In genomic region chr16:91875567-91876344, GRCm38 (mm10) we compare ENCODE assay signal across 10 mouse cellular contexts.
DNase-seq lines count a peak whose midpoint lies in the region; ATAC-seq lines count a peak whose summit lies in the region.
"Had no signal": no experiment of that assay in that cellular context is flagged by ENCODE, and none has a peak within 500 bp of the region (broad histone marks: within the 10 kb centered on the region; RNA-seq: fewer than 3 reads in every experiment).

No protein-coding gene starts in this region.

- H3K36me3 ChIP-seq in forebrain, embryonic 13.5 days (ENCODE audit: poor library complexity, severe bottlenecking), result peaks cover 33% of the 10 kb centered on the region
- peaks cover 33% of the 10 kb centered on the region for H3K36me3 ChIP-seq in forebrain, embryonic 12.5 days (replicated peaks)
- peaks cover 18% of the 10 kb centered on the region for H3K36me3 ChIP-seq in limb, embryonic 12.5 days

- peak overlapping the region; percentile 49 for H3K27ac ChIP-seq in forebrain, embryonic 13.5 days
- no peak overlapping the region for H3K27ac ChIP-seq in forebrain, embryonic 12.5 days
- peak overlapping the region; percentile 75 for H3K27ac ChIP-seq in limb, embryonic 12.5 days

- H3K9me3 ChIP-seq in forebrain, embryonic 13.5 days (replicated peaks), result no peaks in the 10 kb centered on the region
- no peaks in the 10 kb centered on the region; the same call in 1 of the 2 replicates for H3K9me3 ChIP-seq in forebrain, embryonic 12.5 days
- H3K9me3 ChIP-seq in limb, embryonic 12.5 days, result peaks cover 2% of the 10 kb centered on the region; the same call in 1 of the 2 replicates

- H3K27me3 ChIP-seq in forebrain, embryonic 13.5 days, result no peaks in the 10 kb centered on the region
- no peaks in the 10 kb centered on the region for H3K27me3 ChIP-seq in forebrain, embryonic 12.5 days
- no peaks in the 10 kb centered on the region for H3K27me3 ChIP-seq in limb, embryonic 12.5 days

- DNase-seq in NIH3T3 (ENCODE audit: low read depth), result peak; percentile 55
- peak; percentile 48 for DNase-seq in heart, postnatal 4 days
- DNase-seq in c-Kit-positive CD71-positive TER-119-positive erythroid progenitor cells, embryonic 14.5 days (ENCODE audit: low spot score), result no peak
- no peak for DNase-seq in ovary, adult 18-20 months (ENCODE audit: low spot score)
- DNase-seq in T-cell, adult 2 months (ENCODE audit: low spot score), result no peak
- DNase-seq: lung, postnatal 36 days had no signal

- WGBS in forebrain, embryonic 13.5 days, result 77% methylated on average over 4 of the region's 4 CpGs
- WGBS in forebrain, embryonic 12.5 days, result 76% methylated on average over 4 of the region's 4 CpGs
- 15% methylated on average over 4 of the region's 4 CpGs for WGBS in limb, embryonic 12.5 days

- no peak overlapping the region for H3K4me2 ChIP-seq in forebrain, embryonic 13.5 days
- H3K4me2 ChIP-seq in forebrain, embryonic 12.5 days, result no peak overlapping the region
- H3K4me2 ChIP-seq in limb, embryonic 12.5 days, result peak overlapping the region; percentile 21; the same call in 1 of the 2 replicates

- no peak overlapping the region for H3K9ac ChIP-seq in forebrain, embryonic 13.5 days
- H3K9ac ChIP-seq in forebrain, embryonic 12.5 days, result no peak overlapping the region
- 0 out of 2 replicates have a peak overlapping the region, but pooled peaks have one; percentile 12 for H3K9ac ChIP-seq in limb, embryonic 12.5 days (replicated peaks)

- H3K4me1 ChIP-seq in forebrain, embryonic 13.5 days, result no peaks in the 10 kb centered on the region
- H3K4me1 ChIP-seq in forebrain, embryonic 12.5 days, result no peaks in the 10 kb centered on the region
- peaks cover 28% of the 10 kb centered on the region for H3K4me1 ChIP-seq in limb, embryonic 12.5 days (replicated peaks)

- no peak overlapping the region for H3K4me3 ChIP-seq in forebrain, embryonic 13.5 days
- H3K4me3 ChIP-seq in forebrain, embryonic 12.5 days (replicated peaks), result no peak overlapping the region
- no peak overlapping the region for H3K4me3 ChIP-seq in limb, embryonic 12.5 days (replicated peaks)
- H3K4me3 ChIP-seq: erythroblast, embryonic 14.5 days had no signal

- ATAC-seq in forebrain, embryonic 13.5 days, result no peak
- ATAC-seq in forebrain, embryonic 12.5 days (ENCODE audit: low FRiP score), result no peak
- ATAC-seq in limb, embryonic 12.5 days (ENCODE audit: insufficient number of reproducible peaks, insufficient read depth, low FRiP score, low TSS enrichment, low read depth), result peak; percentile 77

Comparison
In these comparisons a context has a peak if more than half of its experiments do, and no peak if none do; other contexts are left out.
1. DNase-seq: peak in NIH3T3 (single experiment) and heart, postnatal 4 days (single experiment); none in c-Kit-positive CD71-positive TER-119-positive erythroid progenitor cells, embryonic 14.5 days (single experiment), ovary, adult 18-20 months (single experiment) and T-cell, adult 2 months (single experiment).